Mouse (Mus musculus) hindlimb bud, embryonic 11.5 days (tissue): Measurements from ENCODE around the gene Dhrs2.

ENCODE experiments used
- DNase-seq: peaks from one replicate; pipeline ENCODE4 v3.0.0-alpha.2; 2012; ENCODE audit warnings: low read depth, low spot score; ENCODE audit errors: extremely low spot score

The Dhrs2 gene

DNA sequence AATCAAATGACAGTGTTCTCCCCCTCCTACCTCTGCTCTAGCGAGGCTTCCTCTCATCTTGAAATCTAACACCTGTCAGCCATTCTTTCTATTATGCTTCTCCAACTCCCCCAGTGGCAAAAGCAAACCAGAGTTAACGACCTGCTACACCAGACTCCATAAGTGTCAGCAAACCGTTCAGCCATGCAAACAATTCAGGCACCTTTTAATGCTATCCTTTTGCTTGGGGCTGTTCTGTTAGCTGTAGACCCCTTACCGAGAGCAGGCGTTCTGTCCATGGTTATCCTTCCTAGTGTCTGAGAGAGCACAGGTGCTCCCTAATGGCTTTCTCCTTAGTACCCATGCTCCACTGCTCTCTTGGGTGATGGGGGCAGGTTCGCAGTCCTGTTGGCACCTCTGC is 25.4 kb downstream of the Dhrs2 start:
- no peak for DNase-seq

DNA sequence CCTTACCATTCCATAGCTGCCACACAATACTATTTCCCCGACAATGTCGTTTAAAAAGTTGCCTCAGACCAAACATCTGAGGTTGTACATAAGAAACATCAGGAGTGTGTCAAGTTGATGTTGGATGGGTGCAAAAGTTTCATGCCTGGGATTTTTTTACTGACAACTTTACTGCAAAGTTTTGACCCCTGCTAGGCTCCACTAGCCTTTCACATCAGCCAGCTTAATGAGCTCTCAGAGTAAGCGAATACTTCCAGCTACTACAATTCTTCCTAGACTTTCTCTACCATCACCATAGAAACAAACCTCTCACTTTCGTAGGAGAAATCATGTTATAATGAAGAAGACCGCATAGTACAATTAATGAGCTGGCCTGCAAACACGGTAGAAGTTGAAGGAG is 26.5 kb downstream of the Dhrs2 start:
- DNase-seq: no peak

DNA sequence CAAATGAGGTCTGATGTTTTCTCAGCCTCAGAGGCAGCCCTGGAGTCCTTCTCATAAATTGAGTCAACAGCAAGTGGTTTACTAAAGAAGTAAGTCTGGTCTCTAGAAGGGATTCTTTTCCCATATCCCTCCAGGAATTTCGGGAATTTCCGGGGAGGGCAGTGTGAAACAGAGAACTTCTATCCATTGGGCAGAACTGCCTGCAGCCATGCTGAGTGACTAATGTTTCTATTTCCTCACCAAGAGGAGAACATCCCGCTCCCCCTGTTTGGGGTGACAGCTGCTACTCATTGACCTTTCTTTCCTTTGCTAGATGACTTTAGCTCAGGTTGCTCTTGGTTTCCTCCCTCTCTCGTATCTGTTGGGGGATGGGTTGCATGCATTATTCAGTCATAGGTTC is 31.8 kb downstream of the Dhrs2 start:
- no peak for DNase-seq

DNA sequence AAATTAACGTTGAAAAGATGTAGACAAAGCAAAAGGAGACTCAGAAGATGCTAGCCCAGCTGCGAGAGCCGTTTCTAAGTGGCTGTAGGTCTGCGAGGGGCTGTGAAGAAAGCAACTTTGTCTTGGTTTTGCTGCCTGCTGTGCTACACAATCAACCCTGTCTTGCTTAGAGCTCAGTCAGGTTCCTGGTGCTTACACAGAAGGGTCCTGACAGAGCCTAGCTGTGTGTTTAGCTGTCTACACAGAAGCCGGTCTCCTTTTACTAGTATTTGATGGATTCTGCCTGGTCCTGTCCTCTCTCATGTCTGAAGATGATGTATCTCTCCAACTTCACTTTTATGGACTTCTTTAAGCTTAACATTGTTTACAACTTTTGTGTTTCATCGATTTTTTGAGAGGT is 33.6 kb downstream of the Dhrs2 start:
- no peak for DNase-seq

DNA sequence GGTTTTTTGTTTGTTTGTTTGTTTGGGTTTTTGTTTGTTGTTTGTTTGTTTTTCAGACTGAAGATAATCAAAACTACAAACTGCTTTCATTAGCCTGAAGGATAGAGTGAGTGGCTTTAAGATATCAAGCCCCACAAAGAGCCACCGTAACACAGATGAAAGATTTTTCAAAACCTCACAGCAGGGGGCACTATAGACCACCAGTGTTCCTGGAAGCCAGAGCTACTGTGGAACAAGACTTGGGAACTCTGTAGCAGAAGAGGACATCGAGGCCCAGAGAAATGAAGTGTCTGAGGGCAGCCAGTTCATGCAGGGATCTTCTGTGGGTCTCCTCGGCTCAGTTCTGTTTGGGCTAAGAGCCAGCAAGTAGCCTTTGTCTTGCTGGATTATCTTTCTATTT is 49.4 kb downstream of the Dhrs2 start:
- no peak for DNase-seq

DNA sequence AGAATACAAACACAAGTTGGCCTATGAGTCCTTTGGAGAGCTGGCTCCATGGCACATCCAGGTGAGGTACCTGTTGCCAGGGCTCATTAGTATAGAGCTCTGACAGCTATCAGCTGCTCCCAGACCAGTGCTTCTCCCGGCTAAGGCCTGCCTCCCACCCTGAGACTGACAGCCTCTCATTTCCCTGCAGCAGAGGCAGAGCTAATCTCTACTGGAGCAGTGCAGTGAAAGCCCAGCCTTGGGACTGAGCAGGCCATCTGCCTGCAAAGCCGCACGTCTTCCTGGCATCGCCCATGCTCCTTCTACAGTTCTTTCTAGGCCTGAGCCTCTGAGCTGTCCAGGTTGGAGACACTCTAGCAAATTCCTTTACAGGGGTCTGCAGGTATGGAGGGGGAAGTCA is 51.2 kb downstream of the Dhrs2 start:
- DNase-seq: no peak

DNA sequence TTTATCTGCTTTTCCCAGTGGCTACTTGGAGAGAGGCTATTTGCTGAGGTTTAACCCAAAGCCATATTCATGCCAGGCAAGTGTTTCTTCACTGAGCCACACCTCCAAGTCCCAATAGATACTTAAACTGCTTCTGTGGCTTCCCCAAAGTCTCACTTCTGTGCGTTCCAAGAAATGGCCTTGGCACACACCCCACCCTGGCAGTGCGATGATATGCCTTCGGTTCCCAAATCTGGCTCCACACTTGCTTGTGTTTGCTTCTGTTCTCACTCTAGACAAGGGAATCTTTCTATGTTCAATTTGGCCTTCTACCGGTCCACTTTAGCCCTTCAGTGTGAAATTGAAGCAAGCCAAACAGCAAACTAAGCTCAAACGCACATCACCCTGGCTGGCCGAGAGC is 53.0 kb downstream of the Dhrs2 start:
- no peak for DNase-seq

DNA sequence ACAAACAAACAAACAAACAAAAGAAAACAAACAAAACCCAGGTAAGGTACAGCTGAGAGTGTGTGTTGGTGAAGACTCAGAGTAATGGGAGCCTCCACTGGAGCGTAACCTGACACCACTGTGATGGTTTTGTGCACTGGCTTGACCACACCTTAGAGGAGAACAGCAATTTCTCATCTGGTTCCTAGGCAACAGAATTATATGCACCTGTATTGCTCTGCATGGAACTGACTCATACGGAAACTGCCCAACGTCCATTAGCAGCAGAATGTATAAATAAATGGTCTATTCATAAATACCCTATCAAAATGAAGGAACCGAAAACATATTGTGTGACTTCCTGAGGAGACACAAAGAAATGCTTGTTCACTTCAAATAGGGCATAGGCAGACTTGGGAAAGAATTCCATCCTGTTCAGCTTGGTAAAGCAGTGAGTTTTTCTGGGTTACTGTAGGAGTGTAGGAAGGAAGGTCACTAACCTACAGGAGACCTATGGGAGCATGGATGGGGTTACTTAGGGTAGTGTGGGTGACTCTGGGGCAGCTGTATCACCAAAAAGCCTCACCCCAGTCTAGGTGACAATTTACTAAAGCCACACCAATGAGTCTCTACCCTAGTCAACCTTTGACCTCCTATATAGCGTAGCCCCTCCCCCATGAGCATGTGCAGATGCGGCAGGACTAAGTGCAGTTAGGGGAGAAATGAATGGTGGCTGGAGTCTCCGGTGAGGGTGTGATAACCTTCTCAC is 57.7 kb downstream of the Dhrs2 start:
- DNase-seq: no peak
